Mouse (Mus musculus) T-helper 1 cell (primary cell): ENCODE measurements around the gene Vmn2r73.
"Not testable (repeated sequence)": the region's sequence is repeated elsewhere in the genome, so short reads cannot be mapped to it uniquely, and the experiment has no call there.

Experiments
- in situ Hi-C: fragments of 300-600 bp; cut with MboI, MseI; formaldehyde crosslinking; loops from one replicate; pipeline ENCODE4 v1.15.1; 2025; ENCODE audit warnings: high pct_unique_total_duplicates

The Vmn2r73 gene

GRCm38 (mm10) chr7:85876166-85876565 is at the start of gene Vmn2r73:
Gene Vmn2r73 (minus strand): TSS chr7:85876266.
- in situ Hi-C loops, result no loop called here

DNA sequence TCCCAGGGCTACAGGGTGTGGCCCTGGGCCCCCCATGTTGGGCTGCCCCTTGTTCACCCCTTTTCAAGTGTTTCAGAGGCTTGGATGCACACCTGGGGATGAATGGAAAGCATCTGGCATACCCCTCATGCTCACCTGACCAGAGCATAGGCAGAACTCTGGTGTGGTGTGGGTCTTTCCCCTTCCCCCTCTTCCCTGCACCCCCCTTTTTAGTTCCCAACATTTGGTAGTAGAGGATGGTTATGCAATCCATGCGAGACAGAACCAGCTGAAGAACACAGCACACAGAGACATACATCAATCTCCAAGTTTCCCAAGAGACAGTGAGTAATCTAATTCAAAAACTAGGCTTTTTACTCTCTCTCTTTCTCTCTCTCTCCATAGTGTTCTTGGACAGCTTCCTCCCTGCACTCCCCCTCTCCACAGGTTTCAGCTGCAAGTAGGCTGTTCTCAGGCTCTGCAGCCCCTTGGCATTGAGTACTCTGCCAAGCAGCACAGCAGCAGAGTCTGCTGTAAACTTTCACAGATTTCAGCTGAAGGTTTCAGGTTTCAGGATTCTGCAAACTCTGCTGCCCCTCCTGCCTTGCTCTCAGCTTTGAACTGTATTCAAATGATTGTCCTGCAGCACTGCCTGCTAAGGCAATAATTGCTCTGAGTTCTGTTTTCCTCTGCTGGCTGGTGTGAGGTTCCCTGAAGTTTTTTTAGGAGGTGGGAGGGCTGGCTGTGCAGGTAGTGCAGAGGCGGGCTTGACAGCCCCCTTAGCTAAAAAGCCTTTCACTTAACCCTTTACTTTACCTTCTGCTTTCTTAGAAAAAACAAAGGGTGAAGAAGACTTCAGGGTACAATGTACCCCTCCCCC is 35.7 kb downstream of the Vmn2r73 start:
- in situ Hi-C loops, result no loop called here

DNA sequence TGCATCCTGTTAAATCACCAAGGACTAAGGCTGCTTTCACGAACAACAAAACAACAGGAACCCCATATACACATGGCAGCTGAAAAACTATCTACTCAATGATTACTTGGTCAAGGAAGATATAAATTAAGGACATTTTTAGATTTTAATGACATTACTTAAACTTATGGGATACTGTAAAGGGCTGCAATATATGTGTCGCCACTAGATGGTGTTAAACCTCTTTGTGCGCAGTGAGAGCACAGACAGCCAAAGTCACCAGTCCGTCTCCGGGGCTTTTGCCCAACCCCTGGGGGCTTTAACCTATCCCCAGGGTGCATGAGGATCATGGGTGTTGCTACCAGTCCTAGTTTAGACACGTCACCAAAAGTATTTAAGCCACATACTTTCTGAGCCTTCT is 58.0 kb downstream of the Vmn2r73 start:
- in situ Hi-C loops, result not testable (repeated sequence)
